Mouse (Mus musculus) liver, embryonic 11.5 days (tissue): ENCODE data around the gene Gm45837. TPM values are rescaled to one million over a fixed set of nuclear protein-coding genes. Genes with fewer than 3 reads are reported as not detected.

Source experiments
- ATAC-seq: fragments of 200-750 bp; cut with Nextera tagmentation; replicated peaks from 2 replicates; pipeline ENCODE4 v1.8.0; 2017; ENCODE audit warnings: moderate number of reproducible peaks, mild to moderate bottlenecking, moderate TSS enrichment, moderate library complexity; ENCODE audit not compliant: low FRiP score
- DNase-seq: peaks from one replicate; pipeline ENCODE4 v3.0.0-alpha.2; 2017; ENCODE audit warnings: low spot score
- H3K27ac ChIP-seq: fragments of 300-500 bp; sonication (generic); 2 replicates; pipeline ENCODE4 v1.5.1; 2014; ENCODE audit warnings: mild to moderate bottlenecking, low read depth, low read length, control low read depth
- H3K27me3 ChIP-seq: fragments of 300-500 bp; sonication (generic); replicated peaks from 2 replicates; pipeline ENCODE4 v1.6.1; 2014; ENCODE audit warnings: low read length, mixed read lengths; ENCODE audit not compliant: control insufficient read depth, insufficient read depth
- H3K36me3 ChIP-seq: fragments of 300-500 bp; sonication (generic); 2 replicates; pipeline ENCODE4 v1.6.1; 2014; ENCODE audit warnings: mild to moderate bottlenecking, low read length, moderate library complexity, mixed read lengths; ENCODE audit not compliant: control insufficient read depth, insufficient read depth
- H3K4me1 ChIP-seq: fragments of 300-500 bp; sonication (generic); replicated peaks from 2 replicates; pipeline ENCODE4 v1.6.1; 2014; ENCODE audit warnings: low read length, mixed read lengths; ENCODE audit not compliant: control insufficient read depth, insufficient read depth
- H3K4me2 ChIP-seq: fragments of 300-500 bp; sonication (generic); 2 replicates; pipeline ENCODE4 v1.6.1; 2014; ENCODE audit warnings: mild to moderate bottlenecking, control low read depth, moderate library complexity
- H3K4me3 ChIP-seq: fragments of 300-500 bp; sonication (generic); 2 replicates; pipeline ENCODE4 v1.5.1; 2014; ENCODE audit warnings: low read depth, low read length, control low read depth
- H3K9ac ChIP-seq: fragments of 300-500 bp; sonication (generic); 2 replicates; pipeline ENCODE4 v1.6.1; 2014; ENCODE audit warnings: low read depth, low read length, control low read depth
- H3K9me3 ChIP-seq: fragments of 300-500 bp; sonication (generic); 2 replicates; pipeline ENCODE4 v1.6.1; 2016; ENCODE audit warnings: low read length, inconsistent platforms, mixed read lengths; ENCODE audit not compliant: control insufficient read depth
- WGBS: fragments of 180-500 bp; shearing (Covaris S2); extraction: QIAGEN DNeasy Blood & Tissue Kit; methylation state at CpG from one replicate; pipeline ENCODE4 v1.1.7; 2014; 5-methylcytosine and 5-hydroxymethylcytosine counted together
- polyA plus RNA-seq: library from polyadenylated mRNA; unstranded; fragments of >200 nt; fragmentation: Nextera tagmentation; extraction: Ambion mirVana; gene quantifications from 2 replicates; pipeline ENCODE4 v1.2.1, GENCODE M21; 2014

Gm45837 gene
- polyA plus RNA-seq, 1 experiment from 2014 or later = not detected

GRCm38 (mm10) chr7:101453296-101453695 lies 42.6 kb downstream of the Gm45837 start:
- no peak for ATAC-seq
- no peak for DNase-seq
- 81% methylated on average over 3 of the region's 3 CpGs for WGBS
- Histone ChIP-seq H3K9ac (no peak overlapping the region), H3K9me3 (no peaks in the 10 kb centered on the region), H3K27ac (no peak overlapping the region), H3K36me3 (no peaks in the 10 kb centered on the region), H3K27me3 (peaks cover 33% of the 10 kb centered on the region), H3K4me3 (peak overlapping the region; percentile 20), H3K4me2 (peak overlapping the region; percentile 25), H3K4me1 (peaks cover 4% of the 10 kb centered on the region; the same call in 1 of the 2 replicates)

GRCm38 (mm10) chr7:101453725-101454124 lies 43.0 kb downstream of the Gm45837 start:
- H3K9me3 ChIP-seq = no peaks in the 10 kb centered on the region
- DNase-seq = no peak
- H3K4me2 ChIP-seq = peak overlapping the region; percentile 25; the same call in 1 of the 2 replicates

GRCm38 (mm10) chr7:101454479-101454878 lies 43.8 kb downstream of the Gm45837 start:
- peaks cover 31% of the 10 kb centered on the region for H3K27me3 ChIP-seq
- H3K4me2 ChIP-seq = no peak overlapping the region
- no peak overlapping the region for H3K9ac ChIP-seq
- ATAC-seq (no peak), DNase-seq (no peak)
- H3K27ac ChIP-seq = no peak overlapping the region
- peaks cover 4% of the 10 kb centered on the region; the same call in 1 of the 2 replicates for H3K4me1 ChIP-seq
- no peaks in the 10 kb centered on the region for H3K36me3 ChIP-seq
- no peak overlapping the region for H3K4me3 ChIP-seq
- H3K9me3 ChIP-seq = no peaks in the 10 kb centered on the region
- WGBS = 62% methylated on average over 9 of the region's 9 CpGs

More at GRCm38 (mm10) chr7:101453725-101454124, 43.0 kb downstream of the Gm45837 start:
- no peaks in the 10 kb centered on the region for H3K36me3 ChIP-seq
- peaks cover 4% of the 10 kb centered on the region; the same call in 1 of the 2 replicates for H3K4me1 ChIP-seq
- no peak overlapping the region; the same call in 1 of the 2 replicates for H3K4me3 ChIP-seq
- ATAC-seq = no peak
- WGBS = 37% methylated on average over 8 of the region's 8 CpGs
- H3K9ac ChIP-seq = no peak overlapping the region
- no peak overlapping the region for H3K27ac ChIP-seq
- H3K27me3 ChIP-seq = peaks cover 31% of the 10 kb centered on the region

GRCm38 (mm10) chr7:101455141-101455540 lies 44.5 kb downstream of the Gm45837 start:
- Histone ChIP-seq H3K9ac (no peak overlapping the region), H3K36me3 (no peaks in the 10 kb centered on the region), H3K27ac (no peak overlapping the region), H3K4me1 (peaks cover 4% of the 10 kb centered on the region; the same call in 1 of the 2 replicates), H3K27me3 (peaks cover 35% of the 10 kb centered on the region), H3K9me3 (no peaks in the 10 kb centered on the region), H3K4me3 (no peak overlapping the region), H3K4me2 (no peak overlapping the region)
- WGBS = 67% methylated on average over 6 of the region's 6 CpGs
- DNase-seq (no peak), ATAC-seq (no peak)

- no peak overlapping the region for H3K27ac ChIP-seq
- DNase-seq (no peak), ATAC-seq (no peak)
- peaks cover 29% of the 10 kb centered on the region for H3K27me3 ChIP-seq
- 59% methylated on average over 4 of the region's 4 CpGs for WGBS
- no peaks in the 10 kb centered on the region for H3K9me3 ChIP-seq
- H3K4me1 ChIP-seq = no peaks in the 10 kb centered on the region; the same call in 1 of the 2 replicates
- H3K4me2 ChIP-seq = no peak overlapping the region
- no peak overlapping the region for H3K9ac ChIP-seq
- no peak overlapping the region for H3K4me3 ChIP-seq
- no peaks in the 10 kb centered on the region for H3K36me3 ChIP-seq
Observed at GRCm38 (mm10) chr7:101456318-101456717, 45.6 kb downstream of the Gm45837 start.

GRCm38 (mm10) chr7:101456789-101457188 lies 46.1 kb downstream of the Gm45837 start:
- Histone ChIP-seq H3K9ac (no peak overlapping the region), H3K4me3 (no peak overlapping the region), H3K9me3 (no peaks in the 10 kb centered on the region), H3K27ac (no peak overlapping the region), H3K27me3 (peaks cover 25% of the 10 kb centered on the region), H3K36me3 (no peaks in the 10 kb centered on the region), H3K4me2 (0 out of 2 replicates have a peak overlapping the region, but pooled peaks have one; percentile 5), H3K4me1 (no peaks in the 10 kb centered on the region; the same call in 1 of the 2 replicates)
- 30% methylated on average over 5 of the region's 5 CpGs for whole genome bisulfite sequencing
- DNase-seq (no peak), ATAC-seq (no peak)

GRCm38 (mm10) chr7:101457283-101457682 lies 46.6 kb downstream of the Gm45837 start:
- Histone ChIP-seq H3K9ac (no peak overlapping the region), H3K9me3 (no peaks in the 10 kb centered on the region), H3K27ac (no peak overlapping the region), H3K36me3 (no peaks in the 10 kb centered on the region), H3K27me3 (peaks cover 20% of the 10 kb centered on the region), H3K4me2 (no peak overlapping the region), H3K4me1 (no peaks in the 10 kb centered on the region; the same call in 1 of the 2 replicates), H3K4me3 (no peak overlapping the region)
- no peak for ATAC-seq
- DNase-seq = no peak
- WGBS = 73% methylated on average over 5 of the region's 5 CpGs

GRCm38 (mm10) chr7:101457801-101458200 lies 47.1 kb downstream of the Gm45837 start:
- no peaks in the 10 kb centered on the region for H3K36me3 ChIP-seq
- no peak overlapping the region for H3K9ac ChIP-seq
- 49% methylated on average over 8 of the region's 8 CpGs for WGBS
- H3K4me2 ChIP-seq = no peak overlapping the region
- no peak overlapping the region for H3K4me3 ChIP-seq
- ATAC-seq (no peak), DNase-seq (no peak)
- H3K27me3 ChIP-seq = peaks cover 15% of the 10 kb centered on the region
- H3K9me3 ChIP-seq = no peaks in the 10 kb centered on the region
- H3K4me1 ChIP-seq = no peaks in the 10 kb centered on the region; the same call in 1 of the 2 replicates
- H3K27ac ChIP-seq = no peak overlapping the region

GRCm38 (mm10) chr7:101458278-101458781 lies 47.6 kb downstream of the Gm45837 start:
- H3K36me3 ChIP-seq = no peaks in the 10 kb centered on the region
- H3K4me1 ChIP-seq = no peaks in the 10 kb centered on the region; the same call in 1 of the 2 replicates
- no peaks in the 10 kb centered on the region for H3K9me3 ChIP-seq
- H3K27me3 ChIP-seq = peaks cover 9% of the 10 kb centered on the region; the same call in 1 of the 2 replicates
- 68% methylated on average over 4 of the region's 4 CpGs for WGBS
- ATAC-seq (no peak), DNase-seq (no peak)
- no peak overlapping the region for H3K27ac ChIP-seq
- no peak overlapping the region for H3K4me3 ChIP-seq
- H3K4me2 ChIP-seq = no peak overlapping the region
- H3K9ac ChIP-seq = no peak overlapping the region
